Mouse (Mus musculus) liver, adult 2 months (tissue): ENCODE measurements at regions not wholly inside any gene's neighbourhood (a gene's known extent, or its start where the extent isn't known, plus 50 kb on each side); places are given as distances from the start of the nearest gene placed in this dataset.

Experiments used
- DNase-seq: peaks from one replicate; pipeline ENCODE4 v3.0.0-alpha.2; 2011; ENCODE audit warnings: low read depth, low spot score; ENCODE audit errors: extremely low read depth
- H3K27ac ChIP-seq: fragments of 200-500 bp; replicated peaks from 2 replicates; pipeline ENCODE4 v1.5.1; 2012; ENCODE audit warnings: low read depth, mild to moderate bottlenecking, control low read depth, inconsistent platforms, low read length; ENCODE audit not compliant: insufficient read depth
- H3K27me3 ChIP-seq: fragments of 200-500 bp; 2 replicates; pipeline ENCODE4 v1.6.1; 2012; ENCODE audit warnings: mild to moderate bottlenecking, moderate library complexity, low read length, inconsistent platforms; ENCODE audit not compliant: control insufficient read depth, insufficient read depth
- H3K36me3 ChIP-seq: fragments of 200-500 bp; 2 replicates; pipeline ENCODE4 v1.6.1; 2012; ENCODE audit warnings: low read length, inconsistent platforms; ENCODE audit not compliant: control insufficient read depth, insufficient read depth
- H3K4me1 ChIP-seq: fragments of 200-500 bp; 2 replicates; pipeline ENCODE4 v1.6.1; 2011; ENCODE audit warnings: low read length; ENCODE audit not compliant: control insufficient read depth, insufficient read depth
- H3K4me3 ChIP-seq: fragments of 200-500 bp; 2 replicates; pipeline ENCODE4 v1.5.1; 2011; ENCODE audit warnings: low read depth, mild to moderate bottlenecking, control low read depth, low read length, moderate library complexity; ENCODE audit not compliant: insufficient read depth
- H3K79me2 ChIP-seq: fragments of 200-500 bp; 2 replicates; pipeline ENCODE4 v1.6.1; 2012; ENCODE audit warnings: inconsistent platforms, mild to moderate bottlenecking, low read length, moderate library complexity; ENCODE audit not compliant: control insufficient read depth, insufficient read depth
- H3K9ac ChIP-seq: fragments of 200-500 bp; 2 replicates; pipeline ENCODE4 v1.6.1; 2012; ENCODE audit warnings: low read depth, mild to moderate bottlenecking, control low read depth, inconsistent platforms, low read length
- CTCF ChIP-seq: fragments of 200-500 bp; IDR thresholded peaks from 2 replicates; pipeline ENCODE4 v1.5.1; 2011; ENCODE audit warnings: low read depth, low read length, control low read depth
- POLR2A ChIP-seq: fragments of 200-500 bp; IDR thresholded peaks from 2 replicates; pipeline ENCODE4 v1.6.1; 2011; ENCODE audit warnings: low read length, control low read depth; ENCODE audit not compliant: insufficient read depth; ENCODE audit errors: extremely low read depth
- WGBS: fragments of 180-500 bp; shearing (Covaris S2); methylation state at CpG from one replicate; pipeline ENCODE4 v1.1.7; 2018; 5-methylcytosine and 5-hydroxymethylcytosine counted together

GRCm38 (mm10) chr14:48051971-48052370 lies 68.7 kb upstream of the Peli2 start:
- Histone ChIP-seq H3K9ac (no peak overlapping the region), H3K27ac (no peak overlapping the region), H3K4me1 (peaks cover 3% of the 10 kb centered on the region; the same call in 1 of the 2 replicates), H3K79me2 (no peaks in the 10 kb centered on the region), H3K4me3 (no peak overlapping the region), H3K27me3 (no peaks in the 10 kb centered on the region), H3K36me3 (no peaks in the 10 kb centered on the region)
- TF ChIP-seq POLR2A, result no peak
- TF ChIP-seq CTCF, result no peak
- 80% methylated on average over 3 of the region's 3 CpGs for WGBS
- no peak for DNase-seq

- Histone ChIP-seq H3K36me3 (no peaks in the 10 kb centered on the region), H3K4me3 (no peak overlapping the region), H3K4me1 (peaks cover 3% of the 10 kb centered on the region; the same call in 1 of the 2 replicates), H3K27me3 (no peaks in the 10 kb centered on the region), H3K9ac (no peak overlapping the region), H3K27ac (no peak overlapping the region), H3K79me2 (no peaks in the 10 kb centered on the region)
- DNase-seq, result no peak
- TF ChIP-seq POLR2A (no peak), CTCF (no peak)
- WGBS, result 90% methylated on average over 7 of the region's 7 CpGs
Observed at GRCm38 (mm10) chr14:48052405-48052804, 68.2 kb upstream of the Peli2 start.

GRCm38 (mm10) chr14:48053151-48053550 lies 67.5 kb upstream of the Peli2 start:
- no peak for DNase-seq
- Histone ChIP-seq H3K27ac (no peak overlapping the region), H3K4me3 (no peak overlapping the region), H3K4me1 (peaks cover 8% of the 10 kb centered on the region; the same call in 1 of the 2 replicates), H3K9ac (no peak overlapping the region), H3K36me3 (no peaks in the 10 kb centered on the region), H3K79me2 (no peaks in the 10 kb centered on the region), H3K27me3 (no peaks in the 10 kb centered on the region)
- TF ChIP-seq CTCF (no peak), POLR2A (no peak)
- WGBS, result 84% methylated on average over 4 of the region's 4 CpGs

GRCm38 (mm10) chr14:48054719-48055118 lies 65.9 kb upstream of the Peli2 start:
- TF ChIP-seq CTCF (peak; percentile 50; the same call in 1 of the 2 replicates), POLR2A (no peak)
- no peaks in the 10 kb centered on the region for H3K36me3 ChIP-seq
- H3K4me1 ChIP-seq, result peaks cover 11% of the 10 kb centered on the region; the same call in 1 of the 2 replicates
- no peak overlapping the region for H3K4me3 ChIP-seq
- H3K27ac ChIP-seq, result no peak overlapping the region
- no peak overlapping the region for H3K9ac ChIP-seq
- no peaks in the 10 kb centered on the region for H3K79me2 ChIP-seq
- no peaks in the 10 kb centered on the region for H3K27me3 ChIP-seq
- WGBS, result 81% methylated on average over 3 of the region's 3 CpGs
- DNase-seq, result no peak

GRCm38 (mm10) chr14:48055861-48056260 lies 64.8 kb upstream of the Peli2 start:
- no peak overlapping the region for H3K27ac ChIP-seq
- TF ChIP-seq POLR2A (no peak), CTCF (no peak)
- peaks cover 8% of the 10 kb centered on the region; the same call in 1 of the 2 replicates for H3K4me1 ChIP-seq
- no peak for DNase-seq
- no peak overlapping the region for H3K9ac ChIP-seq
- no peak overlapping the region for H3K4me3 ChIP-seq
- no peaks in the 10 kb centered on the region for H3K79me2 ChIP-seq
- H3K36me3 ChIP-seq, result no peaks in the 10 kb centered on the region
- H3K27me3 ChIP-seq, result no peaks in the 10 kb centered on the region
- 94% methylated on average over 2 of the region's 2 CpGs for WGBS

- Histone ChIP-seq H3K9ac (no peak overlapping the region), H3K27me3 (no peaks in the 10 kb centered on the region), H3K4me3 (no peak overlapping the region), H3K79me2 (no peaks in the 10 kb centered on the region), H3K27ac (no peak overlapping the region), H3K36me3 (no peaks in the 10 kb centered on the region), H3K4me1 (peaks cover 8% of the 10 kb centered on the region; the same call in 1 of the 2 replicates)
- WGBS, result 21% methylated on average over 9 of the region's 9 CpGs
- DNase-seq, result peak; percentile 72
- no peak for TF ChIP-seq POLR2A
- TF ChIP-seq CTCF, result no peak
Observed at GRCm38 (mm10) chr14:48058234-48058868, 62.3 kb upstream of the Peli2 start.
